Mouse (Mus musculus): ENCODE data around the gene Atg4c.

DNA sequence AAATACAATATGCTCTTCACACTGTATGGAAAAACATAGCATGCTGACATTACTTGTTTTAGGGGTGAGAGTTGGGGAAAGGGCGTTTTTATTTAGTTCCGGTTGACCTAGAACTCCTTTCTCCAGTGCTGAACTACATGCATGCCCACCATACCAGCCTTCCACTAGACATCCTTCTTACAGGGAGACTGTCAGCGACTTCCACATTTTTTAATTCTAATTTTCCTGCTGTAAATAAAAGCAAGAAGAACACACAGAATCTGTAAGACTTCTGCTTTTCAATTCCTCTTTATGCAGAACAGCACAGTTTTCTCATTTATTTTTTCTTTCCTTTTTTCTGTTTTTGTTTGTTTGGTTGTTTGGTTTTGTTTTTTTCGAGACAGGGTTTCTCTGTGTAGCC lies 16.5 kb upstream of the Atg4c start:
- TF ChIP-seq CTCF (IDR thresholded peaks at IDR 0.05; ENCODE audit: low read depth) (no peak), EP300 (IDR thresholded peaks at IDR 0.05; ENCODE audit: low read depth) (no peak)
